Mouse (Mus musculus): Measurements from ENCODE around the gene Atp5g3.

- TF ChIP-seq CTCF (IDR thresholded peaks at IDR 0.05; ENCODE audit: low read depth, low read length) (no peak), POLR2A (IDR thresholded peaks at IDR 0.05; ENCODE audit: insufficient read depth, low read length) (no peak), EP300 (IDR thresholded peaks at IDR 0.05; ENCODE audit: insufficient read depth, low read depth, low read length) (no peak)
These were observed 42.5 kb upstream of the Atp5g3 start for GRCm38 (mm10) chr2:73953612-73954011.
